Mouse (Mus musculus) intestine, postnatal 0 days (tissue): ENCODE data around the gene Ccer1. TPM values are rescaled to one million over a fixed set of nuclear protein-coding genes. Genes with fewer than 3 reads are reported as not detected.

Experiments
- ATAC-seq: fragments of 200-750 bp; cut with Nextera tagmentation; 2 replicates; pipeline ENCODE4 v1.8.0; 2017; ENCODE audit warnings: mild to moderate bottlenecking, moderate TSS enrichment, moderate library complexity
- H3K27ac ChIP-seq: fragments of 300-500 bp; sonication (generic); 2 replicates; pipeline ENCODE4 v1.5.1; 2014; ENCODE audit warnings: mild to moderate bottlenecking, low read depth, low read length, moderate library complexity
- H3K27me3 ChIP-seq: fragments of 300-500 bp; sonication (generic); replicated peaks from 2 replicates; pipeline ENCODE4 v1.6.1; 2014; ENCODE audit warnings: low read length, mixed read lengths; ENCODE audit not compliant: control insufficient read depth, insufficient read depth
- H3K36me3 ChIP-seq: fragments of 300-500 bp; sonication (generic); 2 replicates; pipeline ENCODE4 v1.6.1; 2014; ENCODE audit warnings: mild to moderate bottlenecking, moderate library complexity; ENCODE audit not compliant: control insufficient read depth, insufficient read depth
- H3K4me1 ChIP-seq: fragments of 300-500 bp; sonication (generic); replicated peaks from 2 replicates; pipeline ENCODE4 v1.6.1; 2014; ENCODE audit warnings: antibody characterized with exemption, low read length, mixed read lengths; ENCODE audit not compliant: control insufficient read depth, insufficient read depth
- H3K4me2 ChIP-seq: fragments of 300-500 bp; sonication (generic); replicated peaks from 2 replicates; pipeline ENCODE4 v1.6.1; 2014; ENCODE audit warnings: low read depth, mild to moderate bottlenecking, moderate library complexity
- H3K4me3 ChIP-seq: fragments of 300-500 bp; sonication (generic); 2 replicates; pipeline ENCODE4 v1.5.1; 2014; ENCODE audit warnings: low read depth, low read length
- H3K9ac ChIP-seq: fragments of 300-500 bp; sonication (generic); 2 replicates; pipeline ENCODE4 v1.6.1; 2014; ENCODE audit warnings: mild to moderate bottlenecking, low read depth, low read length
- H3K9me3 ChIP-seq: fragments of 300-500 bp; sonication (generic); 2 replicates; pipeline ENCODE4 v1.6.1; 2016; ENCODE audit warnings: mixed run types; ENCODE audit not compliant: control insufficient read depth
- CTCF ChIP-seq: sonication (generic); IDR thresholded peaks from 2 replicates; pipeline ENCODE4 v1.5.1; 2016; ENCODE audit warnings: low read depth, mild to moderate bottlenecking, control low read depth, antibody characterized with exemption, moderate library complexity
- WGBS: fragments of 180-500 bp; shearing (Covaris S2); extraction: QIAGEN DNeasy Blood & Tissue Kit; methylation state at CpG from one replicate; pipeline ENCODE4 v1.1.7; 2014; 5-methylcytosine and 5-hydroxymethylcytosine counted together
- polyA plus RNA-seq: library from polyadenylated mRNA; unstranded; fragments of >200 nt; fragmentation: Nextera tagmentation; extraction: Ambion mirVana; gene quantifications from 2 replicates; pipeline ENCODE4 v1.2.1, GENCODE M21; 2015

Ccer1 gene
- polyA plus RNA-seq, 1 experiment from 2014 or later: not detected

- no peak overlapping the region for H3K4me2 ChIP-seq
- no peak overlapping the region for H3K9ac ChIP-seq
- H3K27me3 ChIP-seq: no peaks in the 10 kb centered on the region
- H3K36me3 ChIP-seq: no peaks in the 10 kb centered on the region
- no peaks in the 10 kb centered on the region for H3K9me3 ChIP-seq
- TF ChIP-seq CTCF: no peak
- H3K4me3 ChIP-seq: no peak overlapping the region
- ATAC-seq: no peak
- H3K27ac ChIP-seq: no peak overlapping the region
- no peaks in the 10 kb centered on the region for H3K4me1 ChIP-seq
Observed at GRCm38 (mm10) chr10:97682981-97683380, 9.9 kb upstream of the Ccer1 start.

- no peaks in the 10 kb centered on the region for H3K36me3 ChIP-seq
- ATAC-seq: no peak
Observed at GRCm38 (mm10) chr10:97687198-97687597, 5.7 kb upstream of the Ccer1 start.

GRCm38 (mm10) chr10:97689425-97689824 lies 3.4 kb upstream of the Ccer1 start:
- peak; percentile 62 for TF ChIP-seq CTCF
- 64% methylated on average over 3 of the region's 3 CpGs for WGBS
- H3K36me3 ChIP-seq: no peaks in the 10 kb centered on the region

More at GRCm38 (mm10) chr10:97687198-97687597, 5.7 kb upstream of the Ccer1 start:
- 86% methylated on average over 1 of the region's 1 CpGs for WGBS
- no peaks in the 10 kb centered on the region for H3K27me3 ChIP-seq
- H3K9me3 ChIP-seq: no peaks in the 10 kb centered on the region
- H3K4me3 ChIP-seq: no peak overlapping the region
- no peak overlapping the region for H3K4me2 ChIP-seq
- no peak overlapping the region for H3K27ac ChIP-seq
- no peak for TF ChIP-seq CTCF
- H3K9ac ChIP-seq: no peak overlapping the region
- no peaks in the 10 kb centered on the region for H3K4me1 ChIP-seq

DNA sequence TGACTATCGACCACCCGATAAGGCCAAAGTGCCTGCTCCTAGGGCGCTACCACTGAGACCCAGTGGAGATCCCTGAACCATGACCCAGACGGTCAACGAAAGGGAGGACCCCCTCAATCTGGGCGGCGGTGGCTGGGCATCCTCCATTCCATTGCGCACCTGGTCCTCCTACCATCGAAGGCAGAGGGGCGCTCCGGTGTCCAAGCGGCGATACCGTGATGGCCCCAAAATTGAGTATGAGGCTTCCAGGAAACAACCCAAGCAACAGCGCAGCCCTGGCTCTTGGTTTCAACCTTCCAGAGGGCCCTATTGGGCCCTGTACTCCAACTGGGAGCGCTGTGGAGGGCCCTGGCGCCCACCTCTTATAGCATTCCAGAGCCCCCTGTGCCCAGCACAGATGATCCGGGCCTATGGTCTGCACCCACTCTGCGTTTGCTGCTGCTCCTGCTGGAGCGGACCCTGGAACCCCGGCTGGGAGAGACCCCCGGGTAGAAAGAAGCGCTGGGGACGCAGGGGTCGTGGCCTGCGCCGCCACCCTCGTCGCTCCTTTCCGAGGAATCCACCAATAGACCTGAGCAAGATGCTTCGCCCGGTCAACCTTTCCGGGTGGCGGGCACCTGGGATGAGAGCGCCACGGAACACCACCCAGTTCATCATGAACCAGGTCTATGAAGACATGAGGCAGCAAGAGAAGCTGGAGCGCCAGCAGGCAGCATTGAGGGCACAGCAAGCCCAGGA lies 708 bp downstream of the Ccer1 start:
- WGBS: 91% methylated on average over 37 of the region's 37 CpGs
- Histone ChIP-seq H3K27ac (no peak overlapping the region), H3K9me3 (no peaks in the 10 kb centered on the region), H3K36me3 (no peaks in the 10 kb centered on the region), H3K4me2 (no peak overlapping the region), H3K4me1 (no peaks in the 10 kb centered on the region), H3K4me3 (no peak overlapping the region), H3K27me3 (no peaks in the 10 kb centered on the region), H3K9ac (no peak overlapping the region)
- no peak for ATAC-seq
- TF ChIP-seq CTCF: no peak

More at GRCm38 (mm10) chr10:97689425-97689824, 3.4 kb upstream of the Ccer1 start:
- no peaks in the 10 kb centered on the region for H3K9me3 ChIP-seq
- no peak overlapping the region for H3K4me2 ChIP-seq
- no peak for ATAC-seq
- no peak overlapping the region for H3K4me3 ChIP-seq
- H3K9ac ChIP-seq: no peak overlapping the region
- no peaks in the 10 kb centered on the region for H3K27me3 ChIP-seq
- no peak overlapping the region for H3K27ac ChIP-seq
- H3K4me1 ChIP-seq: no peaks in the 10 kb centered on the region

- Histone ChIP-seq H3K4me3 (no peak overlapping the region), H3K27ac (no peak overlapping the region), H3K27me3 (no peaks in the 10 kb centered on the region), H3K9ac (no peak overlapping the region), H3K36me3 (no peaks in the 10 kb centered on the region), H3K9me3 (no peaks in the 10 kb centered on the region), H3K4me1 (no peaks in the 10 kb centered on the region), H3K4me2 (no peak overlapping the region)
- TF ChIP-seq CTCF: no peak
- ATAC-seq: no peak
Observed at GRCm38 (mm10) chr10:97702321-97702720, 9.5 kb downstream of the Ccer1 start.

DNA sequence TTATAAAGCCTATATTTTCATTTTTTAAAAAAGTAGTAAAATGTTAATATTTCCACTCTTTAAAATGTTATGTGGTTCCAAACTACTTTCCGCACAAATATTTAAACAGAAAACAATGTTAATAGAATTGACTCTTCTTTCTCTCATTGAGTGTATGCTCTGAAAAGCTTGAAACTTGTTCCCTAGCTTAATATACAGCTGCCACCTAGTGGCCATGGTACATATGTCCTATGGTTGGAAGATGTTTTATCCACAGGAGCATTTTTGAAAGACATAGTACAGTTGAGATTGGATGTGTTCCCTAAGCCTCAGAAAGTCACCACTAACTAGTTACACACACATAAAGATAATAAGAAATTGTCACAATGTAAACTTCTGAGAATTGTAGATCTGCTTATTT lies 11.7 kb downstream of the Ccer1 start:
- 48% methylated on average over 1 of the region's 1 CpGs for WGBS
- Histone ChIP-seq H3K36me3 (no peaks in the 10 kb centered on the region), H3K4me1 (no peaks in the 10 kb centered on the region), H3K4me3 (no peak overlapping the region), H3K9me3 (no peaks in the 10 kb centered on the region), H3K4me2 (no peak overlapping the region), H3K9ac (no peak overlapping the region), H3K27ac (no peak overlapping the region), H3K27me3 (no peaks in the 10 kb centered on the region)
- ATAC-seq: no peak
- peak; percentile 84 for TF ChIP-seq CTCF
